19 mouse cellular contexts compared by ENCODE assay signal in genomic region chr3:95635636-95636035, GRCm38 (mm10). TPM values are rescaled to one million over a fixed set of nuclear protein-coding genes. Genes with fewer than 3 reads are reported as not detected.
DNase-seq lines count a peak whose midpoint lies in the region; ATAC-seq and TF ChIP-seq lines count a peak whose summit lies in the region.
"Had no signal": no experiment of that assay in that cellular context is flagged by ENCODE, and none has a peak within 500 bp of the region (broad histone marks: within the 10 kb centered on the region; RNA-seq: fewer than 3 reads in every experiment).

No protein-coding gene starts in this region.

- intact Hi-C loops in left cerebral cortex, postnatal 4 days (cut with DNase I) = no loop called here

- no peaks in the 10 kb centered on the region; the same call in 1 of the 2 replicates for H3K4me1 ChIP-seq in intestine, postnatal 0 days (replicated peaks; ENCODE audit: control insufficient read depth, insufficient read depth, low read length)
- H3K4me1 ChIP-seq in small intestine, adult 2 months (ENCODE audit: control insufficient read depth, insufficient read depth, insufficient read length, low read length) = peaks cover 8% of the 10 kb centered on the region
- H3K4me1 ChIP-seq: embryonic facial prominence, embryonic 15.5 days; forebrain, embryonic 13.5 days; limb, embryonic 13.5 days; neural tube, embryonic 12.5 days had no signal

- no peak for TF ChIP-seq CTCF in intestine, postnatal 0 days (IDR thresholded peaks at IDR 0.05; ENCODE audit: low read depth)
- no peak for TF ChIP-seq CTCF in small intestine, adult 2 months (IDR thresholded peaks at IDR 0.05; ENCODE audit: extremely low read depth, insufficient read length, insufficient replicate concordance, low read depth, low read length)

- H3K4me2 ChIP-seq in intestine, postnatal 0 days (replicated peaks; ENCODE audit: low read depth) = no peak overlapping the region
- H3K4me2 ChIP-seq: embryonic facial prominence, embryonic 15.5 days; forebrain, embryonic 13.5 days; limb, embryonic 13.5 days; neural tube, embryonic 12.5 days had no signal

- WGBS in intestine, postnatal 0 days = 56% methylated on average over 4 of the region's 4 CpGs
- WGBS in small intestine, adult 2 months = 51% methylated on average over 4 of the region's 4 CpGs

- no peaks in the 10 kb centered on the region for H3K9me3 ChIP-seq in intestine, postnatal 0 days (ENCODE audit: control insufficient read depth)
- H3K9me3 ChIP-seq: embryonic facial prominence, embryonic 15.5 days; forebrain, embryonic 13.5 days; limb, embryonic 13.5 days; neural tube, embryonic 12.5 days had no signal

- peak; percentile 96 for DNase-seq in heart, adult 11 months
- no peak for DNase-seq in heart, adult 8-10 months (ENCODE audit: low spot score)
- DNase-seq in kidney, postnatal 14 days = peak; percentile 32
- DNase-seq in kidney, adult 8-10 months = no peak
- no peak for DNase-seq in left cerebral cortex, postnatal 4 days
- no peak for DNase-seq in gastrocnemius, postnatal 10 days
- DNase-seq: adrenal gland, adult 2 months; cerebellum, adult 8-10 months; heart, adult 2 months; heart, postnatal 36 days; lung, postnatal 10 days had no signal

- no peak for ATAC-seq in intestine, postnatal 0 days
- ATAC-seq: forebrain, embryonic 13.5 days; hindbrain, embryonic 16.5 days had no signal

- H3K27ac ChIP-seq in intestine, postnatal 0 days (ENCODE audit: low read depth, low read length) = 0 out of 2 replicates have a peak overlapping the region, but pooled peaks have one; percentile 0
- peak overlapping the region; percentile 70 for H3K27ac ChIP-seq in small intestine, adult 2 months (ENCODE audit: insufficient read depth, low read depth, low read length)
- H3K27ac ChIP-seq: embryonic facial prominence, embryonic 15.5 days; forebrain, embryonic 13.5 days; heart, adult 2 months; layer of hippocampus, adult 2 months; limb, embryonic 13.5 days; neural tube, embryonic 12.5 days had no signal

- H3K4me3 ChIP-seq in intestine, postnatal 0 days (ENCODE audit: low read depth, low read length) = no peak overlapping the region
- no peak overlapping the region for H3K4me3 ChIP-seq in small intestine, adult 2 months (ENCODE audit: low read depth, low read length)
- H3K4me3 ChIP-seq: embryonic facial prominence, embryonic 15.5 days; forebrain, embryonic 13.5 days; heart, adult 2 months; layer of hippocampus, adult 2 months; limb, embryonic 13.5 days; neural tube, embryonic 12.5 days had no signal

- no peaks in the 10 kb centered on the region for H3K27me3 ChIP-seq in intestine, postnatal 0 days (replicated peaks; ENCODE audit: control insufficient read depth, insufficient read depth, low read length)
- H3K27me3 ChIP-seq in small intestine, adult 2 months (ENCODE audit: control insufficient read depth, insufficient read depth, low read length) = no peaks in the 10 kb centered on the region
- H3K27me3 ChIP-seq: embryonic facial prominence, embryonic 15.5 days; forebrain, embryonic 13.5 days; limb, embryonic 13.5 days; neural tube, embryonic 12.5 days had no signal

- H3K36me3 ChIP-seq in intestine, postnatal 0 days (ENCODE audit: control insufficient read depth, insufficient read depth) = peaks cover 50% of the 10 kb centered on the region
- peaks cover 37% of the 10 kb centered on the region for H3K36me3 ChIP-seq in small intestine, adult 2 months (ENCODE audit: control insufficient read depth, insufficient read depth, low read length)

- H3K9ac ChIP-seq in intestine, postnatal 0 days (ENCODE audit: low read depth, low read length) = no peak overlapping the region
- H3K9ac ChIP-seq: embryonic facial prominence, embryonic 15.5 days; forebrain, embryonic 13.5 days; limb, embryonic 13.5 days; neural tube, embryonic 12.5 days had no signal

- no peak for TF ChIP-seq POLR2A in small intestine, adult 2 months (IDR thresholded peaks at IDR 0.05; ENCODE audit: low read depth, low read length)

RNA-seq across cellular contexts. Expression of gene Ensa, which starts 10.8 kb away (rescaled TPM):
- 10 to 100 TPM; 77.2 to 84.9 (median 80.6) TPM for total RNA-seq in heart, adult 8-10 months (2022)
- polyA plus RNA-seq in intestine, postnatal 0 days (2015; fragmentation: Nextera tagmentation; extraction: Ambion mirVana) = 44.0 and 48.2 TPM in 2 replicates
- 5.2 and 10.1 TPM in 2 replicates for polyA plus RNA-seq in small intestine, adult 2 months (2012; rRNA removed)
- 100 to 1,000 TPM; 135 to 145 TPM for total RNA-seq in left cerebral cortex, postnatal 4 days (2021)
- total RNA-seq in gastrocnemius, postnatal 10 days (2021) = 10 to 100 TPM; 80.1 to 80.2 TPM

RNA-seq across cellular contexts. Expression of gene Mcl1, which starts 23.0 kb away (rescaled TPM):
- total RNA-seq in heart, adult 8-10 months (2022) = 100 to 1,000 TPM; 123 to 159 (median 134) TPM
- polyA plus RNA-seq in intestine, postnatal 0 days (2015; fragmentation: Nextera tagmentation; extraction: Ambion mirVana) = 52.4 and 53.3 TPM in 2 replicates
- 119 and 327 TPM in 2 replicates for polyA plus RNA-seq in small intestine, adult 2 months (2012; rRNA removed)
- total RNA-seq in left cerebral cortex, postnatal 4 days (2021) = 10 to 100 TPM; 76.4 to 80.1 TPM
- total RNA-seq in gastrocnemius, postnatal 10 days (2021) = 100 to 1,000 TPM in 1 of 2 experiments, 10 to 100 TPM in 1; 96.8 to 111 TPM

RNA-seq across cellular contexts. Expression of gene Golph3l, which starts 46.9 kb away (rescaled TPM):
- total RNA-seq in heart, adult 8-10 months (2022) = 10 to 100 TPM; 17.9 to 20.9 (median 19.6) TPM
- 26.9 and 27.6 TPM in 2 replicates for polyA plus RNA-seq in intestine, postnatal 0 days (2015; fragmentation: Nextera tagmentation; extraction: Ambion mirVana)
- polyA plus RNA-seq in small intestine, adult 2 months (2012; rRNA removed) = 1.8 and 4.8 TPM in 2 replicates
- 10 to 100 TPM; 18.2 to 19.3 TPM for total RNA-seq in left cerebral cortex, postnatal 4 days (2021)
- 10 to 100 TPM; 14.4 to 15.5 TPM for total RNA-seq in gastrocnemius, postnatal 10 days (2021)

RNA-seq across cellular contexts. Expression of gene Adamtsl4, which starts 52.1 kb away (rescaled TPM):
- 10 to 100 TPM; 35.5 to 60.3 (median 45.4) TPM for total RNA-seq in heart, adult 8-10 months (2022)
- polyA plus RNA-seq in intestine, postnatal 0 days (2015; fragmentation: Nextera tagmentation; extraction: Ambion mirVana) = 3.2 and 3.8 TPM in 2 replicates
- 6.4 and 8.2 TPM in 2 replicates for polyA plus RNA-seq in small intestine, adult 2 months (2012; rRNA removed)
- 1 to 10 TPM; 1.4 to 1.9 TPM for total RNA-seq in left cerebral cortex, postnatal 4 days (2021)
- 10 to 100 TPM; 23.9 to 26.3 TPM for total RNA-seq in gastrocnemius, postnatal 10 days (2021)

Comparison
In these comparisons a context has a peak if more than half of its experiments do, and no peak if none do; other contexts are left out.
1. DNase-seq: peak in heart, adult 11 months (single experiment) and kidney, postnatal 14 days (single experiment); none in heart, adult 8-10 months (single experiment), kidney, adult 8-10 months (0 of 2), left cerebral cortex, postnatal 4 days (single experiment) and gastrocnemius, postnatal 10 days (single experiment).